Mouse (Mus musculus) adrenal gland, adult 2 months (tissue): ENCODE measurements around the gene Papola. TPM values are rescaled to one million over a fixed set of nuclear protein-coding genes. Genes with fewer than 3 reads are reported as not detected.
A peak's percentile ranks its signal among the peaks of the same experiment; 100 is the strongest.
"Not testable (repeated sequence)": the region's sequence is repeated elsewhere in the genome, so short reads cannot be mapped to it uniquely, and the experiment has no call there.

Experiments used
- DNase-seq: peaks from one replicate; pipeline ENCODE4 v3.0.0; 2021
- polyA plus RNA-seq: library from polyadenylated mRNA; depleted of rRNA; stranded (reverse); fragments of >200 nt; gene quantifications from 2 replicates; pipeline ENCODE4 v1.2.3, GENCODE M21; 2012
- total RNA-seq, 2 experiments: library from RNA; stranded (reverse); gene quantifications; 2 replicates each; pipeline ENCODE4 v1.2.3; 2021

Gene Papola
- total and polyA plus RNA-seq, 3 experiments: 28.7 to 228 (median 227) TPM

DNA sequence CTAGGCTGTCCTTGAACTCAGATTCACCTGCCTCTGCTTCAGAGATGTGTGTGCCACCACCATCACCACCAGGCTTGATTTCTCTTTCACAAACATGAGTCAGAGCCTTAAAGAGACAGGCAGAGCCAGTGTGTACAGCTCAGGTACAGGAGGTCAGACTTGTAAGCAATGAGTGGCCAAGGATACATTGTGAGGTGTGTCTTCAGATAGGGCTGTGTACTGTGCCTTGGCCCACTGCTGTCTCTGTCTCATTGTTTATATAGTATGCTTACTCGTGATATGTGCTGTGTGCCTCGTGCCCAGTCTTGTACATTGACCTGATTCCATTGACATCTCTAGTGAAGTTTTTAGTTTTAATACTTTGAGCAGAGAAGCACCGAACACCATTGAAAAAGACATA, 21.3 kb downstream of the Papola start:
- DNase-seq: no peak

DNA sequence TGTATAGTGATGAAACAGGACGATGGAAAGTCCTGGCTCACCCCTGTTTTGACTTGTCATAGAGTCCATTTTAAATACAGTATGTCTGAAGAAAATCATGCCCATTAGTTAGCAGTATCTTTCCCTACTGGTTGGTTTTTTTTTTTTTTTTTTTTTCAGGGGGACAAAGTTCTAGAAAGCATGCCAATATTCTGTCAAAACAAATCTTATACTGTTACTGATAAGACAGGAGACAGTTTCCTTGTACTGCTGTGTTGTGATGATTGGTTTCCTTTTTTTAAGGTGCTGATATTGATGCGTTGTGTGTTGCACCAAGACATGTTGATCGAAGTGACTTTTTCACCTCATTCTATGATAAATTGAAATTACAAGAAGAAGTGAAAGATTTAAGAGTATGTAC, 21.7 kb downstream of the Papola start:
- DNase-seq: no peak

DNA sequence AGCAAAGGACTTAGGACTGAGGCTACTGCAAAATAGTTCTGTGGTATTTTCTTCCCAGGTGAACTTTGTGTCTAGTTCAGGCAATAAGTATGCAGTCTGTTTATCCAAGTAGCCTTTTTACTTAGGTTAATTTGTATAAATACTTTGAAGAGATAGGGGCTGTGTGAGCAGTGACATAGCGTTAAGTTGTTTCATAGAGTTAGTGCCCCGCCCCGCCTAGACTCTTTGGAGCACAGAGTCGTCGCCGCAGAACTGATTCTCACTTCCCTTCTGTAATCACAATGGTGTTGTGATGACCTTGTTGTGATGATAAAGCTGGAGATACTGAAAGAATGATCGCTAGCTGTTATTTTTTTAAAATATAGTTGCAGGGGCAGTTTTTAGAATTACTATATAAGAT, 22.9 kb downstream of the Papola start:
- DNase-seq: no peak

DNA sequence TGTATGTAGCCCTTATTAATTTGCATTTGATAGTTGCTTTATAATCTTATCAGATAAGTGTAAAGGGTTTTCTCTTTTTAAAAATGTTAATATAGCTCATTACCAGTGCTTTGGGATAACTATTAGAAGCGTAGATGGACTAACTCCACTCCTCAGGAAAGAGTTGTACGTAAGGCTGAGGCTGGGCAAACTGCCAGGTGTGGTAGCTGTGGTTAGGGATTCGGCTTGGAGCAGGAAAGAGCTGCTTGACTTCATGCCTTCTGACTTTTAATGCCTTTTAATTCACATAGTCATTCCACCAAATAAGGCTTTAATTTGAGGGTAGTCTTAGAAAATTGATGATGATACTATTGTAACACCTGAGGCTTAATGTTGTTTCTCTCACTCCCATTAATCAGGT, 24.5 kb downstream of the Papola start:
- DNase-seq: no peak

DNA sequence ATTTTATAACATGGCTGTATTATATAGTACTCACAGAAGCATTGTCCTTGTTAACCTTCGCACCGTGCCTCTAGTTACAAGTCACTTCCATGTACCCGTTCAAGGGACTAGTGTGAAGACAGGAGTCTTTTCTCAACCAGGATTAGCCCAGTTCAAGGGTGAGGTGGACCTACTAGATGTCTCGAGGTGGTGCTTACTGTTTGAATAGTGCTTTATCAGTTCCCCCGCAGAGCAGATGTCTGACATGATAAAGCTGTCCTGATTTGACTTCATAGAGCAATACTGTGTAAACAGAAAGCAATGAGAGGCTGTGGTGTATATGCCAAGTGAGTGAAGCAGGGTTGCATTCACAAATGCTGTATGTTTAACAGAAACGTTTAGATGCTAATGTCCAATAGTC, 26.1 kb downstream of the Papola start:
- DNase-seq: no peak

DNA sequence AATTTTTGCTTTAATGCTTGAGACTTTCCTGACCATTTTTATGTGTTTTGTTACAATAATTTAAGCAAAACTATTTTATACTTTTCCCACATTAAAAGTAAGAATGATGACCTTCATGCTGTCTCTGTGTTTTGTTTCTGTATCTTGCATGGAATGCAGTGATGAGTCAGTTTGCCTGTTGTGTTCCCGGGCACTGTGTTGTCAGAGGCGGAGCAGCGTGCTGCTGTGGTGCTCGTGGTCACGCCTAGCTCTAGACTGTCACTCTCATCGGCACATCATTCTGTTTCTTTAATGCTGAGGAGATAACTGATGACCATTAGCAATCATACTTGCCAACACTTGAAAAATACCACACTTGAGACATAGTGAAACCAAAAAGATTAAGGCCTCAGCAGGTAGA, 29.5 kb downstream of the Papola start:
- peak; percentile 67 for DNase-seq

DNA sequence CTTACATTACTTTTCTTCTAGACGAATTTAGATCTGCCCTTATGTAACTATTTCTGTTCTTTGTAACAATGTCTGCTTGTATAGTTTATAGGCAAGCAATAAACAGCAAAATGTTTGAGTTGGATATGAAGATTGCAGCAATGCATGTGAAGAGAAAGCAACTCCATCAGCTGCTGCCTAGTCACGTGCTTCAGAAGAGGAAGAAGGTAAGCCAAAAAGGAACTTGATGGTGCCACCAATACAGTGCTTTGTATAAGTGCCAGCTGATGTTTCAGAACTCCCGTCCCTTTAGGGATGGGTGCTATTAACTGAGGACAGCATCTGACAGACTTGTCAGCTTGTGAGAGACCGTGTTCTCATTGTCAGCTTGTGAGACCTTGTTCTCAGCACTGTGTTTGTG, 39.0 kb downstream of the Papola start:
- no peak for DNase-seq

DNA sequence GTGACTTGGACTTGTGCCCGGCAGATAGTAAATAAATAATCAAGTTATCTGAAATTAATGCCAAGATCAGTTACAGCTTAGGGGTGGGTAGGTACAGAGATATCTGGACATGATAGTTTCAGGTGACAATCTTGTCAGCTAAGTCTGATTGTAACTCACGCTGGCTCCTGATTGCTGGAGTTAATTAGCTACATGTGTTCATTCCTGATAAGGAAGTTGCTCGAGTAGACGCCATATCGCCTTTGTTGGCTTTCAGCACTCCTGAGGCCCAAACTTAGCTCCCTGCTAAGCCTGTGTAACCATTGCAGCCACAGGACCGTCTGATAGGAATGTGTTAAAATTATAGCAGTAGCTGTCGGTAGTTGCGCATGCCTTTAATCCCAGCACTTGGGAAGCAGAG, 40.2 kb downstream of the Papola start:
- DNase-seq: no peak

DNA sequence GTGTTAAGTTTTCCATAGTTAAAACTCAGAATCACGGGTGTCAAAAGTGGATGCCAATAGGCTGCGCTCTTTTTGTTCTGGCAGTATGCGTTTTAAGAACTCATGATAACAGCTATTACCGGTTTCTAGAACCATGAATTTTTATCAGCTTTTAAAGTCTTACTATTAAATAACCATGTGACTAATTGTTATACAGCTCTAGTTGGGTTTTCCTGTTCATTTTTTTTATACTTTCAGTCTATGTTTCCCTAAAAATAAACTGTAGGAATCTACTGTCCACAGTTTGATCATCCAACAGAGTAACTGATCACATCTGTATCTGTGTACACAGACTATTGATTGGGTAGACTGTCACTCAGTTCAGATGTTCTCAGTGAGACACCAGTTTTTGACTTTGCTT, 40.8 kb downstream of the Papola start:
- DNase-seq: no peak

DNA sequence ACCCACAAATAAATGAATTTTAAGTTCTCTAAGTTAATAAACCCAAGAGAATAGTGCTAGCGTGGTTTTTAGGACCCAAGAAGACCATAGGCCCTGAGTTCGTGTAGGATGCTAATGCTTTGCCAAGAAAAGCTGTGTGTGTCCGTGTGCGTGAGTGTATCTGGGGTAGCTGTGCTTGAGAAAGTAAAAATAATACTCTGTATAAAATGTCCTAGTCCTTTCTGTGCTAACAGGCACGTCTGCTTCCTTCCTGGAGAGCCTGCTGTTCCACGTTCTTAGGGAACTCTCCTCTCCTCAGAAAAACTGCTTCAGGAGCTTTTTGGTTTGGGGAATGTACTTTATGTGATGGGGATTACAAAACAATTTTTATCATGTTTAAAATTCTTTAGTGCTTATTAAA, 48.0 kb downstream of the Papola start:
- DNase-seq: no peak

DNA sequence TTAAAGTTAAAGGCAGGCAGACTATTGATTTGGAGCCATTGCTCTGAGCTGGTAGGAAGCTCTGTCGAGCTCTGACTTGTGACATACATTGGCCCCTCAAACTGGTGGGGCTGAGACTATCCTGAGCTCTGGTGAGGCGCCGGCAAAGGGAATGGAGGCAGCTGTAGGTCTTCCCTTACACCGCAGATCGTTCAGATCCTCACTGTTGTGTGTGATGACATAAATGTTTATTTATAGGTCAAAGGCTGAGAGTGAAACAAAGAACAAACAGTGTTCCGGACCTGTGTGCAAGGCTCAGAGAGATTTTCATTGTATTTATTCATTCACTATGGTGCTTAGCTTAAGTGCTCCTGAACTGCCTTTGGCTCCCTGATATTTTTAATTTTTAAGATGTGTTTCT, 50.4 kb downstream of the Papola start:
- no peak for DNase-seq

DNA sequence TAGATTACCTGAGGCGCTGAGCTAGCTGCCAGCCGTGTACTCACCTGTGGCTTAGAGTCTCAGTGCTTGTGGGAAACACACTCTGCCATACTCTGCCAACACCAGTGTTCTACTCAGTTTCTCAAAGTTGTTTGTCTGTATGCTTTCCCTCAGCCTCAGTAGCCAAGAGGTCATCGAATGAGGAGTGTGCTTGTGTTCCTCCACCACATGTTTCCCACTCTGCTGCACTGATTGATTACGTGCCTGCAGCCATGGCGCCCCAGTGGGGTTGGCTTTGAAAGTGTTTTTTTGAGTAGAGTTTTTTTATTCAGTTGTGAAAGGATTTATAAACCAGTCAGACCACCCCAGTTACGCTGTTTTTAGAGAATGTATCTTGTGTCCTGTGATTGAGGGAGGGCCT, 51.1 kb downstream of the Papola start:
- DNase-seq: no peak

DNA sequence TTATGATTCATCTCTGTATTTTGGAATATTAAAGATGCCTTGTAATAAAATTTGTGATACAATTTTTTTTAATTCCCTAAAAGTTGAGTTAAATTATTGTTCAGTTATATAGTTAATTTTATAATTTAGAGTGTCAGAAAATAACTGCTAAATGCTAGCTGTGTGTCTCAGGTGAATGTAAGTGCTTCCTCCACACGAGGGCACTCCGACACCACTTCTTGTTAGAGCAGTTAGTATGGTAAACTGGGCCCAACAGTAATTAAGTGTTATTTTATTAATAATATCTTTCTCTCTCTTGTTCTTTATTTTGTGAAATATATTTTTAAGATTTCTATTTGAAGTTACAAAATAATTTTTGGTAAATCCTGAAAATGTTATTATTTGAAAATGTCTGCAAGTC, 51.7 kb downstream of the Papola start:
- DNase-seq: no peak

DNA sequence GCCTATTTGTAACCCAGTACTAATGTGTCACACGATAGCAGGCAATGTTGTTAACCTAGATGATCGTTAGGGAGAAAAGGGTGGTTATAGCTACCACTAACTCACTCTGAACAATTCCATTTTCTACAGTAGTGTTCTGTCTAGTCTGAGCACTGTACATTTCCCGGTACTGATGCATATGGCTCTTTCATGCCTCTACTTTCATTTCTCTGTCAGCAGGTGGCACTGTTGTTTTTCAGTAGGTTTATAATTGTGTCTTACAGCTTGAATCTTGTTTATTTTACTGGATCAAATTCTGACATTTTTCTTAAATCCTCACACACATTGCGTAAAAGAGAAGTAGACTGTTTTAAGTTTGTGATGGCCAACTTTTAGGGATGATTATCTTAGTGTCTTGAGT, 54.6 kb downstream of the Papola start:
- no peak for DNase-seq

DNA sequence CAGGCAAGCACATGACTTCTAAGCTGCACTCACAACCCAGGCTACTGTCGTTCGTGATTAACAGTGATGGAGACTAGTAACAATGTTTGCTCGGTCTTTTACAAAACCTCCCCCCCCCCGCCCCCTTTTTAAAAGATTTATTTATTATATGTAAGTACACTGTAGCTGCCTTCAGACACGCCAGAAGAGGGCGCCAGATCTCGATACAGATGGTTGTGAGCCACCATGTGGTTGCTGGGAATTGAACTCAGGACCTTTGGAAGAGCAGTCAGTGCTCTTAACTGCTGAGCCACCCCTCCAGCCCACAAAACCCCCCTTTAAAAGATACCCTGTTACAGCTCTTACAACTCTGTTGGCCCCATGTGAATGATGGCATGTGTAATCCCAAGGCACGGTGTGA, 56.1 kb downstream of the Papola start:
- not testable (repeated sequence) for DNase-seq

DNA sequence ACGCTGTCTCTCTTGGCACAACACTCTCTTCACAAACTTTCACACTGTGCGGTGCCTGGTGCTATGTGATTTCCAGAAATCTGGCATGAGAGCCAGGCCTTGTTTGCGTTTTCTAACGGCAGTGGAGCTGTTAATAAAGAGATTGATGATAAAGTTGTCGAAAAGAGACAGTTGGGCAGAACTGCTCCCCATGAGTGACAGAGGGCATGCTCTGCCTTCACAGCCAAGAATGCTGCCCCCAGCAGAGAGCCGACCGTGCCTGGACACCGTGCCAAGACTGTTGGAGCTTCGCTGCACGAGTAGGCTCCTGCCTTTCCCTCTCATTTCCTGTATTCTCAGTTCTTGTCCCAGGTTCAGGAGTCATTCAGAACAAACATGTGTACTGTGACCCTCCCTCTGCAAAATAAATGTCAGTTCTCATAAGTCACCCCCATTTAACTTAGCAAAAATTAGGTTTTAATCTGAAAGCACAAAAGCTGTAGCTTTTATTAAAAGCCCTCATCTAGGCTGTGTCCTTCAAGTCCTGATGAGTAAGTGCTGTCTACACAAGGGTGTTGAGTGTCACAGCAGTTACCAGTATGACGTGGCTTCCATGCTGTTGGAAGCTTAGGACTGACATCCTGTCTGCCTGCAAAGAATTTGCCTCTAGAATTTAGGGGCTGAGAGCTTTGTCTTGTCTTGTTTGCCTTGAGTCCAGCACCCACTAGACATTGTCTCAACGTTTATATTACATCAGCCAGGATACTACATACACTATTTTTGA, 58.9 kb downstream of the Papola start:
- peak; percentile 82 for DNase-seq

DNA sequence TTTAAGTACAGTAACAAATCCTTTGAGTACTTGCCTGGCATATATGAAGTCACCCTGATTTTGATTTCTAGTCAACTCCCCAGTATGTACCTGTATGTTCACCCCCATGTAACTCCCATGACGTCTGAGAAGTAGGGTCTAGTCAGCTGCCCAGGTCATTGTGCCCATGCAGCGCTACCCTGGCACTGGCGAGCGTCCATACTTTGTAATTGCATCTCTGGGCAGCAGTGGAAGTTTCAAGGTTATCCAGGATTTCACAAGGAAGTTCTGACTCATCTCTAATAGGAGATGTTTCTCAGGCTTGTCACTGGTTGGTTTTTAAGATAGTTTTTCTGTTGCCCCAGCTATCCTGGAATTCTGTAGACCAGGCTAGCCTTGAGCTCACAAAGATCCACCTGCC, 59.9 kb downstream of the Papola start:
- DNase-seq: peak; percentile 89

DNA sequence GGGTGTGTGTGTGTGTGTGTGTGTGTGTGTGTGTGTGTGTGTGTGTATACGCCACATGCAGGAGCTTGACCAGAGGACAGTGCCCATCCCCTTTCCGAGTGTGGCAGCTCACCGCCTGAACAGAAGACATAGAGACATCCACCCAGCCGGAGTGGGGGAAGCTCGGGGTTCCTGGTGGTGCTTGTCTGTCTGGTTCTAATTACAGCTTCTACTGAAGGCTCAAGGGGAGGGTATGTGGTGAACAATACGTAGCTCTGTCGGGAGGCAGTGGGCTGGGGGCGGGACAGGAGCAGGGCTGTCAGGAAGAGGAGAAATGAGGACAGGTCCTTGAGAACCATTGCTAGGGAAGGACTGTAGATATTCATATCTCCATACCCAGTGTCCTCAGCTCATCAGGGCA, 64.6 kb downstream of the Papola start:
- no peak for DNase-seq

DNA sequence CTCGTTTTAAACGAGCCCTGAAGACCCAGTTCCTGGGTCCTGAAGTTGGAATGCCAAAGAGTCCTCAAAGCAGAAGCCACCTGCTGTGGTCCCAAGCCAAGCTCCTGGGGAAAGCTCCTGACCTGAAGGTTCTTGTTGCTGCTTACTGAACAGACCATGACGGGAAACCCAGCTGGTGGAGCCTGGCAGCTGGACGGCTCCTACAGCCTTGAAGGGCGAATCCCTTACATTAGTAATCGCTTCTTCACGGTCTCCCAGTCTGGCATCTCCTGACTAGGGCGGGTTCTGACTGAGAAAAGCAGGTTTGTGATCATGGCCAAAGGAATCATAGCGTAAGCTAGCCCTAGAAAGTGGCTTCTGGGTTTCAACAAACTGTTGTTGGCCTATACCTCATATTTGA, 66.2 kb downstream of the Papola start:
- no peak for DNase-seq

DNA sequence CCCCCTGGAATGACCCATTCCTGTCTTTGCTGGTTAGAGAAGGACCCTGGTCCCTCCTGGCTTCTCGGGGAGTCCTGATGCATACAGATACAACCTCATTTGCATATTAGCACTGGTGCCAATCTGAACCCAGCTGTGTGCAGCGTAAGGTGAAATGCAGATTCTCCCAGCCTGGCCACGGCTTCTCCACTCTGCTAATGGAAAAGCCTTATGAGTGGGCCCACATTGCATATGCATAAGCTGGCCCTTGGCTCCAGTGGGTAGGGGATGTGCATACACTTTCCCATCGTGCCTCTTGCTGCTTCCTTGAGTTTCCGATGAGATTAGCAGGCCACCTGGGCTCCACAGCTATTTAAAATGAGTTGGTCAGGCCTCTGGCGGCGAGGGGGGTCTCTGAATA, 68.3 kb downstream of the Papola start:
- DNase-seq: no peak

DNA sequence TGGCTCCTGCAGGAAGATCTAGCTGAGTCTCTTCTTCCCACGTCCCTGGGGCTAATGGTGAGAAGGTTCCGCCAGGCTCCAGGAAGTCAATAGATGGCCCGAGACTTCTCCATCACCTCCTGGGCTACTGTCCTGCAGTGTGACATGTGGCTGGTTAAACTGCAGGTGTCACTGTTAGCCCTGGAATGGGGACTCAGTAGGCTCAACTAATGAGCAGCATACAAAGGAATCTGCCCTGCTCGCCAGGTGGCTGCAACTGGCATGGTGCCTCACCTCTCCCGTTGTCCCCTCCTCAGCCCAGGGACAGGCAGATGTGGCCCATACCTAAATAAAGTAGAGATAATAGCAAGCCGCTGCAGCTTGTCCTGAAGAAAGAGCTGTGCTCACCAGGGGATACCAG, 70.1 kb downstream of the Papola start:
- no peak for DNase-seq

DNA sequence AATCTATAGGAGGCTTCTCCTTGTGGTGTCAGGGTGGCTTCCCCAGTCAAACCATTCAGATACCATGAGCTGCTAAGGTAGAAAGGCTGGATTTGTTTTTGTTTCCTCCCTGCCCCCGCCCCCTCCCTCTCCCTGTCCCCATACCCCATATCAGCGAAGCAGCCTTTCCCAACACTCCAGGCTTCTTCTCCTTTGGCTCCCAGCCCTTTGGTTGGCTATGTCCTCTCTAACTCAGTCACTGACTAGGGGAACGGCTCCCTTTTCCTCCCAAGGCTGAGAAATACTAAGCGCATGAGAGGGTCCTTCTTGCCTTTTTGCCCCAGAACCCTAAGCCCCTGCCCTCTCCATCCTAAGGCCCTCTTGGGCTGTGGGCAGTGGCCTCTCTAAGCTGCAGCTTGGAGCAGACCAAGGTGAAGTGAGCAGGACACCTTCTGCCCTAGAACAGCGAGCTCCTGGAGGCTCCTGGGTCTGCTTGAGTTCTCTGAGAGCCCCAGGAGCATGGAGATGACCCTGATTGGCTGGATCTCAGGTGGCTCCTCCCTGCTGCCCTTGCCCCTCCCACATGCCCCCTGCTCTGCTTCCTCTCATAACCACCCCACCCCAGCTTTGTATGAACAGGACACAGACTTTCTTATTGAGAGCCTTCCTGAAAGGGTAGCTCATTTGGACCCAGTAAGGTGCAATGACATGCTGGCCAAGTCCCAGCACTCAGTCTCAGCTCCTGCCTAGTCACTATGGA, 73.6 kb downstream of the Papola start:
- DNase-seq: no peak

DNA sequence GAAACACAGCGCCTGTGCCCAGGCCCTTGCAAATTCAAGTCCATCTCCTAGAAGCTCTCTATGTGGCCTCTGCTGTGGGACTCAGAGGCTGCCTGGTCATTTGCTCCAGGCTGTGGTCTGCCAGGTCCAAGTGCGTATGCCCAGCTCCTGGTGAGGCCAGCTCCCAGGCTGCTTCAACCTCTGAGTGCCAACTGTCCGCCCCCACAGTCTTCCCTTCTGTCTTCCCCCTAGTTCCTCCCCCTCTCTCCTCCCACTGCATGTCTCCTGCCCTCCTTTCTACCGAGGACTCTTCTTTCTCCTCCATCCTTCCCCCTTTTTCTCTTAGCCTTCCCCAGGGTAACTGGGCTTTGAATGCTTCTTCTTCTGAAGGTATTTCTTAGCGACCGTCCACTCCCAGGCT, 77.6 kb downstream of the Papola start:
- DNase-seq: no peak

DNA sequence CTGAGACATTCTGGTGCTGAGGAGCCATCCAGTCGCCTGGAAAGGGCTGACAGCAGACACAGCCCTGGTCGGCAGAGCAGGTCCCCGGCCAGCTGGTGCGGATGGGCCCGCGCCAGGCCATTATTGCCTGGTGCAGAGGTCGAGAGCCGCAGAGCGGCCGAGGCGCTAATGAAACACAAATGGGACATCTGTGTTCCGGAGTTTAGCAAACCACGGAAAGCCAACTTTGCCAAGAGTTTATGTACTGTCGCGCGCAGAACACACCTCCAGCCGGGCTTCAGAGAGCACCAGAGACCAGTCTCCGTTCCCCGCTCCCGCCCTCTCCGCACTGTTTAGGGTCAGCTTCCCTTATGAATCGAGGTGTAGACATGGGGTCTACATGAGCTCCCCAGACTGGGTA, 78.1 kb downstream of the Papola start:
- no peak for DNase-seq
